Mouse (Mus musculus) large intestine, adult 2 months (tissue): ENCODE data around the gene Hemk1. TPM values are rescaled to one million over a fixed set of nuclear protein-coding genes. Genes with fewer than 3 reads are reported as not detected.

Source experiments
- DNase-seq: peaks from one replicate; pipeline ENCODE4 v3.0.0-alpha.2; 2012; ENCODE audit warnings: low read depth, low spot score
- WGBS: fragments of 180-500 bp; shearing (Covaris S2); methylation state at CpG from one replicate; pipeline ENCODE4 v1.1.7; 2018; 5-methylcytosine and 5-hydroxymethylcytosine counted together
- polyA plus RNA-seq: library from polyadenylated mRNA; depleted of rRNA; stranded (reverse); fragments of >200 nt; gene quantifications from 2 replicates; pipeline ENCODE4 v1.2.3, GENCODE M21; 2012

Gene Hemk1
- polyA plus RNA-seq, 1 experiment, result 12.8 TPM

DNA sequence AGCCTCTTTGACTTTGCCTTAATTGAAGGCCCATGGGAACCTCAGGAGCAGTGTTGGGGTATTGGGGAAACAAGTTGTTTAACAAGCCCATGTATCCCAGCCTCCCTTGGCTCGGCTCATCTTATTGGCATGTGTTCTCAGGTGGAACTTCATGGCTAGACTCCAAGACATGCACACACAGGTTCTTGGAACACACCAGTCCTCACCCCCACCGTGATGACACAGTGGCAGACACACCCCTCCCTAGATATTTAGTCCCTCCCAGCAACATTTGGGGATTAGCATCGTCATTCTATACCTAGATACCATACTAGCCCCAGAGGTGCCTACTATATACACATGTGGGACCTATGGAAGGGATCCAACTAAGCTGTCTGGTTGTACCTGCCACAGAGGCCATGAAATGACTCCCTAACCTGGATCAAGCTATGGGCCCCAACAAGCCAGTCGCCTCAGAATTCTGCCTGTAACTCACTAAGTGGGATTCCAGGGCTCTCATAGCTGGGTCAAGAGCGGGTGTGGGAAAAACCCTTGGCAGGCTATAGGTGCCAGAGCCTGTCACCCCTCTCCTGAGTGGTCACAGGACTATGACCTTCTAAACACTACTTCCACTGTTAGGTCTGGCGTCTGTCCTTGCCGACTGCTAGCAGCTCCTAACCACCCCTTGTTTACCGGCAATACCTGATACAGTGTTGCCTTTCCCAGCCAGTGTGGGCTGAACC is 39.9 kb downstream of the Hemk1 start:
- WGBS, result 21% methylated on average over 8 of the region's 8 CpGs
- DNase-seq, result no peak

DNA sequence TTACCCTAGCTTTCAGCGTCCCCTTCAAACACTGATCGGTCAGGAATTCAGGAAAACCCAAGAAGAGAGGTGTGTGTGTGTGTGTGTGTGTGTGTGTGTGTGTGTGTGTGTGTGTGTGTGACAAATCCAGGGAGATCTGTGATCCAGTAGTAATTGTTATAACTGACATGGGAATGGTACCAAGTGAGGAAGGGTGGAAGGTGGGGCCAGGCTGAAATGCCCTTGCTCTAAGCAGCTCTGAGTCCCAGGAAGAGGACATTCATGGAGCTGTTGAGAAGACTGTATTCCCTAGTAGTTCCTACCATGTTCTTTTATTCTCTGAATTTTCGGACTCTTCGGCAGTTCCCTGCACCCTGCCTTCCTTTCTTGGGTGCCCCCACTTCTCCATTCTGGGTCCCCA is 40.5 kb downstream of the Hemk1 start:
- WGBS, result 30% methylated on average over 4 of the region's 4 CpGs
- DNase-seq, result no peak

DNA sequence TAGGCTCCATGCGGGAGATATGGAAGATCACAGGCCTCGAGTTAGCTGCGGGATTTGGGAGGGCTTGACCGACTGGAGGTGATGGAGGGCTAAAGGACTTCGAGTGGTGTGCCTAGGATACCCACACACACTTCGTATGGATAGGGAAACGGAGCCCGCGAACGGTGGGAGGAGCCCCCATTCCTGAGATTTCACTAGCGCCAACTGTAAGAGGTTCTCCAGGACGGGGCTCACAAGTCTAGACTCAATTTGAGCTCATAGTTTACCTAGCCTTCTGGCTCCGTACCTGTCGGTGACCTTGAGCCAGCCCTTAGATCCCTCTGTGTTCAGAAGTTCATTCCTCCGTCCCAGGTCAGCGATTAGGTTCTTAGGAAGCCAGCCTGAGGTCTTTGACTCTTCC is 41.1 kb downstream of the Hemk1 start:
- WGBS, result under 1% methylated on average over 16 of the region's 16 CpGs
- no peak for DNase-seq

DNA sequence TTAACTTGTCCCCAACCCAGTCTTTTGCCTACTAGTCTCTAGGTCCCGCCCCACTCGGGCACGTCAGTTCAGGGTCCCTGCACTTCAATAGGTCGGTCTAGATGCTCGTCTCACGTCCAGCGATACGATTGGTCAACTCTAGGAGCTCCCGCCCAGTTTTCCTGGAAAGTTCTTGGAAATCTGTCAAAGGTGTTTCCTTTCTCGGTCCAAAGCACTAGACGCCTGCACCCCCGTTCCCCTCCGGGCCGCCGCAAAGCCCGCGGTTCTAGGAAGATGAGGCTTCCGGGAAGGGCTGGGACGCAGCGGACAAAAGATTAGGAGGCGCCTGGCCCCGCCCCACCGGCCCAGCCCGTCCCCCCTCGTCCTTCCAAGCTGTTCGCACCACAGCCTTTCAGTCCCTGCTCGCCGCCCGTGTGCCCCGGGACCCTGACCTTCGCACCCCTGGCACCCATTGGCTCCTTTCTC is 41.6 kb downstream of the Hemk1 start:
- peak; percentile 93 for DNase-seq
- WGBS, result under 1% methylated on average over 31 of the region's 31 CpGs

DNA sequence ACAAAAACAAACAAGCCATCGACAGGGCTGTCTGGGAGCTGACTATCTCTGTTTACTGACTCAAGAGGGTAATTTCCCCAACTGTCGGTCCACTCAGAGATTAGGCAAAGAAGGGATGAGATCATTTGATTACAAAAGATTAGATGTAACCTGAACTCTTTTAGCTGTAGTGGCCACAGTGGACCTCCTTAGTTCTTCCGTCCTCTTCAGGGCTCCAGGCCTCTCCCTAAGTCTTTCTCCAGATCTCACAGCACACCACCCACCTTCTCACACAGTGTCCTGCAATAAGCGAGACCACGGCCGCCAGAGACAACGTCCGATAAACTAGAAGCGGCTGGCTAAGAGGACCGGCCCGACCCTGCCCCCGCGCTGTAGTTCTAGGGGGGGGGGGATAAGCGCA is 42.1 kb downstream of the Hemk1 start:
- DNase-seq, result no peak
- WGBS, result 0% methylated on average over 14 of the region's 14 CpGs

DNA sequence AAGGTAGTCTGAATTCAATTTTAAA is 42.3 kb downstream of the Hemk1 start, which contains the start of gene Cish:
Cish (plus strand) TSS at position 11 of the 25 bp plus-strand sequence.
- DNase-seq, result no peak

DNA sequence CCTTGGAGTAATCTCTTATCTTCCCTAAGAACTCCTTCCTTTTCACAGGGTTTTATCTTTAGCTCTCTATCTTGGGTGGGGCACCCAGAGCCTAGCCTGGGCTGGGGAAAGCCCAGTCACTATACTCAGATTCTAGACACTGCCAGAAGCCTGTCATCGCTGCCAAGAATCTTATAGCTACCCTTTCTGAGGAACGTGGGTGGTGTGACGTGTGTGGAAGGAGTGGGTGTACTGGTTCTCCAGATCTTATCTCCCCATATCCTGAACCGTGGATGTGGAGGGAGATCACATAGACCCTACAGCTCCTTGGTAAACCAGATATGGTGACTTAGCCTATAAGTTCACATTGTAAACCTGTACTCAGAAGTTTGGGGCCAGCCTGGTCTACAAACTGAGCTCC is 42.5 kb downstream of the Hemk1 start:
- DNase-seq, result no peak
- 23% methylated on average over 4 of the region's 4 CpGs for WGBS

DNA sequence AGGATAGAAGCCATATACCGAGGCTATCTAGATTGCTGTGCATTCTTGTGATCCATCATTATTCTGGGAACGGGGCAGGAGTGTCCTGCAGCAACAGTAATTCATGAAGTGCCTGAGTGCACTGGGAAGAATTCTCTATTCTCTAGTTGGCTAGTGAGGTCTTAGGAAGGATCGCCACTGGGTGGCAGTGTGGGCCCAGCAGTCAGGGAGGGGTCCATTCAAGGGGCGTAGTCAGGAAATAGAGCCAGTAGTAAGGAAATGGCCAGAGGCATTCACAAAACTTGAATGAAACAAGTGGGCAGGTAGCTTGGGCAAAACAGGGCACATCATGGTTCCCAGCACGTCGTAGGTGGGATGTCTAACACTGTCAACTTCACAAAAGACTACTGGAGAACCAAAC is 43.9 kb downstream of the Hemk1 start:
- 3% methylated on average over 6 of the region's 6 CpGs for WGBS
- DNase-seq, result no peak

DNA sequence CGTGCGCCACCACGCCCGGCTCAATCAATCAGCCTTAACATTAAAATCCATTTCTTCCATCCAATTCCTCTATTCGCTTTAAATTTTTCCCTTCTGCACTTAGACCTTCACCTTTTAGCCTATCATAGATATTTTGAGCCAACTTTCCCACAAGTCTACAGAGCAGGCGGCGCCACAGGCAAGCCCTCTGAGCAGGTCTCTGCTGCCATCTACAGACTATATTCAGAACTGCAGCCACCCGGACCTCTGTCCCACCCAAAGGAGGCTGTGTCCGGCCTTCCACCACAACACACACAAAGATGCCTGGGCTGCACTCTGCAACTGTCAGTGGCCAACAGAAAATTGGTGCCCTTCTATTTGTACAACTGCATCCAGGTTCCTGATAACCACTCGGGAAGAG is 47.3 kb downstream of the Hemk1 start:
- no peak for DNase-seq
- 28% methylated on average over 10 of the region's 10 CpGs for WGBS

DNA sequence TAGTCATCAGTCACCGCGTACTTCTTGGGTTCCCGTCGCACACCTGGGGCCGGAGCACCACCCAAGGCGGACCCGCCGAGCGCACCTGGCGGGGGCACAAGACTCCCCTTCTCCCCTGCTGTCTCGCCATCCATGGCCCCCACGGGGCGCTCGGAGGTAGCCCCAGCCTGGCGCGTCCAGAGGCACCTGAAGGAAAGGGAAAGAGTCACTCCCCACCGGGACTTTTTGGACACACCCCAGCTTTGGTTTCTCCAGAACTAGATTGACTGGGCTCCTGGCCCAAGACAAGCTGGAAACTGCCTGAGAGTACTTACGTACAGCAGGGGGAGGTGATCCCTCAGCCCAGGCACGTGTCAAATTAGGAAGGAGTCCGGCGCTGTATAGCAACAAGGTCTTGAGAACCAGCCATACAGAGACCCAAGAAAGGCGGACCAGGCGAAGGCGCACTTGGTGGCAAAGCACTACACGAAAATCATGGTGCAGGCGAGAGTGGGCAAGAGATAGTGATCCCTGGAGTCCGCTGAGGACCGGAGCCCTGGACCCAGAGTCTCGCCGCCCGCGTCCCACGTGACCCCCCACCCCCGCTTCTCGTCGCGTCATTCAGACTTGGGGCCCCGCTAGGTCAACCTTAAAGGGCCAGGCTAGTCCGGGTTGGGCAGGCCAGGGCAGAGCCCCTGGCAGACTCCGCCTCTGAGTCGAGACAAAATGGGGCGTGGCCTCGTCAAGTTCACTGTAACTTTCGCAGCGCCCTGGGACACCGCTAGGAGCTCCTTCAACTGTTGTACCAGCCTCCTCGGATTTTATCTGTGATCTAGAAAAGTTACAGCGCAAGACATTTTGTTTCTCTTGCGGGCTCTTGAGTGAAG is 48.7 kb downstream of the Hemk1 start, which contains the start of gene Mapkapk3:
Mapkapk3 (minus strand) TSS at position 667 of the 866 bp plus-strand sequence.
- WGBS, result 2% methylated on average over 49 of the region's 49 CpGs
- no peak for DNase-seq

DNA sequence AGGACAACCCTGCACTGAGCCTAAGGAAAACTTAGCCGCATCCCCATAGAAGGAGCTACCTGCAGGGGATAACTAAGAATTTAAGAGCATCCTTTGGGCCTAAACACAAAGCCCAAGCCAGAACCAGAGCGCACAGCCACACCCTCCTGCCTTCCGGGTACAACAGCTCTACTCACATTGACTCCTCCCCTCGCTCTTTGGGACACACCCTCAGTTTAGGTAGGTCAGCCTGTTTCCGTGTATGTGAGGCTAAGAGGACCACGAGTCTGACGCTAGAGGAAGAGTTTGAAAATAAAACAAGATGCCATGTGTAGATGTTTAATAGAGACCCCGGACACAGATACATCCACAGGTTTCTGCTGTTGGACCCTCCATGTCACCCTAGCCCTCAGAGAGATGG is 49.4 kb downstream of the Hemk1 start:
- no peak for DNase-seq
- WGBS, result 18% methylated on average over 8 of the region's 8 CpGs

DNA sequence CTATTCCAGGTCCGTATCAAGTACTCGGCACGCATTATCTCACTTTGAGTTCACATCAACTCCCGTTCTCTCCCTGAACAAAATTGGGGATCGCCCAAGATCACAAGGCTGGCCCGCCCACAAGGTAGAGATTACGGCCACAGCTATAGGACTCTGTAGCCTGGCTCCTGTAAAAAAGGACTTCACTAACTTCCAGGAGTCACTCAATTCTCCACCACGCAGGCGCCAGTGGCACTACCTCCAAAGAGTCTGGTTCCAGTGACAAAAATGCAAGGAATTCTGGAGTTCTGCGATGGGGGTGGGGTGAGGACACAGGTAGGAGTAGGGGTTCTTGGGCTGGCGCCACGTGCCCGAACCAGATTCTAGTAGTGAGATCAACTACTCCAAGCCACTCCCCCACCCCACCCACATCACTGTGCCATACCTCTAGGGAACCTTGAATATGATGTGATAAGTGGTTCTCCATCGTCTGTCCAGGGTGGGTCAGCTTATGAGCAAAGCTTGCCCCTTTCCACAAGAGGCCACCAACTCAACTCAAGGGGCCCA is 50.0 kb downstream of the Hemk1 start:
- no peak for DNase-seq
- WGBS, result 80% methylated on average over 14 of the region's 14 CpGs

DNA sequence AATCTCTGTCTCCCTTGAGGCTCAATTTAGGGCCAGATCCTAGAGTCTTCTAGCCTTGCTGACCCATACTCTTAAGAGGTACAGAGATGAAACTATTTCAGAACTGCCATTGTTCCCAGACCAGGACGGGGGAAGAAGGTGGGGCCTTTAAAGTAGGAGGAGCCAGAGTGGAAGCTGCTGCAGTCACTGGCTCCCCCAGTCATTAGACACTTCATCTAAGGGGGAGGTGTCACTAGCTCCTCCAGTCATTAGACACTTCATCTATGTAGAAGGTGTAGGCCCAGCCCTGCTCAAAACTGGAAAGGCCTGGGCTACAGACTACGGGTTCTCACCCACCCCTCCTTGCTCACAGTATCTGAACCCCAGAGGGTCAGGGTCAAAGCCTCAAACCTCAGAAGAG is 50.9 kb downstream of the Hemk1 start:
- DNase-seq, result no peak
- WGBS, result 58% methylated on average over 2 of the region's 2 CpGs

DNA sequence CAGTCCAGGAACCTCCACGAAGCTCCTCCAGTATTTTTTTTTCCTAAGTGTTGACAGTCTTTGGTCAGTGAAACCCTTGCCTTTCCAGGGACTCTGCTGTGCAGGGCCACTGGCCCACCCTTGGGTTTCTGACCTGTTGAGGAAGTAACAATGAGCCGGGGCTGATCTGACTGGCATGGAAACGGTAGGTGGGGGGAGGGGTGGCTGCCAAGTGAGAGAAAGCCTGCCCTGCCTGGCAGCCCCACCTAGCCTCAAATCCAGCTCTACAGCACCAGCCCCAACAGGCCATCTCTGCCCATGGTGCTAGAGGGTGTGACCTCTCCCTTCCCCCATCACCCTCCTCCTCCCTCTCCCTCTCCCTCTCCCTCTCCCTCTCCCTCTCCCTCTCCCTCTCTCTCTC is 53.1 kb downstream of the Hemk1 start:
- 16% methylated on average over 3 of the region's 3 CpGs for WGBS

DNA sequence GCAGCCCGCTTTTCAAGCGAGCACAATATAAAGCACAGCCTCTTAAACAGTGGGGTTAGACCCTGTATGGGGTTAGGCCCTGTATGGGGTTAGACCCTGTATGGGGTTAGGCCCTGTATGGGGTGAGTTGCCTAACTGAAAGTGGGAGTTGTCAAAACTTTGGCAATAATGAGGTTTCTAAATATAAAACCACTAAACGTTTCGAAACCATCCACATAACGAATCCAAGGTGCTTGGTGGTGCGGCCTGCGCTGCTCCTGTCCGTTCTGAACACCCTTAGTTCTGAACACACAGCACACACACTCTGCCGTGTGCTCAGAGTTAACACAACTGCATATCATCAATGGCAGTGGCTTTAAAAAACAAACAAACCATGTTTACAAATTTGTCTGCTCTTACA is 55.2 kb downstream of the Hemk1 start:
- WGBS, result 93% methylated on average over 9 of the region's 9 CpGs
- DNase-seq, result no peak

More for the DNA sequence above, 53.1 kb downstream of the Hemk1 start:
- no peak for DNase-seq

DNA sequence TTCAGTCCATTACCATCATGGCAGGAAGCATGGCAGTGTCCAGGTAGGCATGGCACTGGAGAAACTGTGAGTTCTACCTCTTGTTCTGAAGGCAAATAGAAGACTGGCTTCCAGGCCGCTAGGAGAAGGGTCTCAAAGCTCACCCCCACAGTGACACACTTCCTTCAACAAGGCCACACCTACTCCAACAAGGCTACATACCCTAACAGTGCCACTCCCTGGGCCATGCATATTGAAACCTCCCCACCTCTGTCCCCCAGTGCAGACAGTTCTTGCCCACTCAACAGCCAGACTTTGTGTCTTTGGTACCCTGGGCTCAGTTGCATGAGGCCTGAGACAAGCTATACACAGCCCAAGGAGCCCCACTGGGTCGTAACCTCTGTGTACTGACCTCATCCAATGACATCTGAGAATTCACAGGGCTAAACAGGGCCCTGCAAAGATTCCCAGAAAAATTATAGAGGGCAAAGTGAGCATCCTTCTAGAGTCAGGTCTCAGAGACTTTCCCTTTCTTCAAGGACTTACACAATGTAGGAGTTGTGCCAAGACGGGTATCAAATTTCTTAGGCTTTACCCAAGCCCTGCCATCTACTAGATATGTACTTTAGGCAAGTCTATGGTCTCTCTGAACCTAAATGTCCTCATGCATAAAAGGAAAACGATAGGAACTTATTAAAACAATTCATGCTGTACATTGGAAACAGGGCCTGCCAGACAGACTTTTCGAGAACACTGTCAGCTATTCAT is 56.7 kb downstream of the Hemk1 start:
- WGBS, result 87% methylated on average over 5 of the region's 5 CpGs
- no peak for DNase-seq

DNA sequence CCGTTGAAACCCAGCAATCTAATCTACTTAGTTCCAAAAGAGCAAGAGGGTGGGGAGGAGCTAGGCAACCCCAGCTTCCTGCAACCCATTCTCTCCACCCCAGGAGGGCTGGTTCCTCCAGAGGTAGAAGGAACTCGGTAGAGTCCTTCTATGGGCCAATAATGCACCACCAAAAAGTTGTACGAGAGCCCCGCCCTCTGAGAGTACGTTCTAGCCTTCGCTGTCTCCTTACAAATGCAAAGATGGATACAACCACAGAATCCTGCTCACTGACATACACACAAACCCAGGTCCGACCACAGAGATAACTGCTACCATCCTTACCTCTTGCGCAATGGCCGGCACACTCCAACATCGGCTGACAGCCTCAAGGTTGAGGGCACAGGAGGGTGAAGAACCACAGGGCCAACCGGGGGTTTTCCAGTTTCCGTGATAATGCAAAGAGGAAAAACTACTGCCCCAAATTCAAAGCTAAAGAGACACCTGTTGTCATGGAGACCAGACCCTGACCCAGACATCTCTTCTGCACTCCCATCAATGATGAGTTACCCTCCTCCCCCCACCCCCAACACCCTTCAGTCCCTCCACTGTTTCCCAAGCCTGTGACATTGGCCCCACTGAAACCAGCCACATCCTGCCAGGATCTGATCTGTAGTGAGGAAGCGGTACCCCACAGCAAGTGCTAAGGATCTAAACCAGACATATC is 57.7 kb downstream of the Hemk1 start:
- DNase-seq, result no peak
- WGBS, result 38% methylated on average over 13 of the region's 13 CpGs

DNA sequence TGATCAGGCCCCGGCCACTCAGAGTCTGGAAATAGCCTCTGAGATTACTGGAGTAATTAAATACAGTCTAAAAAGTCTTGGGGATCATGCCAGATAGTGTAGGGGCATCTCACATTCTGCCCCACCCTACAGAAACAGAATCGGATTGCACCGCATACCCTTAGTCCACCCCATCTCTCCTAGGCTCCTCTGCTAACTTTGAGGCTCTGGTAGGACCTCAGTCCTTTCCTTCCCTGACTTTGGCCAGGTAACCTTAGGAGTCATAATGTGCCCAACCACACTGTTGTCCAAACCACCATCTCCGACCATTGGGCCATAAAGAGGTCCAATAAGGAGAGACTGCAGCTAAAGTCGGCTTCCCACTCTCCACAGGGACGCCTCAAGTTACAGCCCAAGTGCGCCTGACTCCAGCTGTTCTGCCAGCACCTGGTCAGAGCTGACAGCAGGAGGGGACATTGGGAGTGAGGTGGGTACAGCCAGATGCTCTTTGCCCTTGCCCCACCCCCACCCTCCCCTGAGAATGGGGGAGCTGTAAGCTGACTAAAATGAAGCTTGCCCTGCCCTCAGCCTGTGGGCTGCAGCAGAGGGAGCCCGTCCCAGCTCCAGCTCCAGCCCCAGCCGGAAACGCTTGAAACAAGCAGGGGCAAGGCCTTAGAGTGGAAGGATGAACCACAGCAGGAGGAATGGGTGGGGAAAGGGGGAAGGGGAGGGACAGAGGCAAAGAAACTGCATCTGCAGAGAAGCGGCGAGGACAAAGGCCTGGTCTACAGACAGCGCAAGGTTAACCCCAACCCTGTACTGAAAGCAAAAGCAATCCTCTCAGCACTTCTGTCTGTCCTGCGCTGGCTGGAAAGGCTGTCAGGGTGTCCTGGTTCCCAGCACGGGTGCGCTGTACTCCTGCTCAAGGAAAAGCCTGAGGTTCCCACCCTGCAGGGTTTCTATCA is 58.5 kb downstream of the Hemk1 start:
- WGBS, result 18% methylated on average over 16 of the region's 16 CpGs
- DNase-seq, result no peak
